Mouse (Mus musculus): Measurements from ENCODE around the gene Mtus2. TPM values are rescaled to one million over a fixed set of nuclear protein-coding genes. Genes with fewer than 3 reads are reported as not detected.

The Mtus2 gene
- total and polyA plus RNA-seq, 3 experiments = 0.03 to 0.13 TPM; not detected in 1

- Histone ChIP-seq H3K27me3 (replicated peaks) (no peaks in the 10 kb centered on the region), H3K9me3 (replicated peaks; ENCODE audit: low read length) (peaks cover 49% of the 10 kb centered on the region), H3K79me2 (replicated peaks; ENCODE audit: control insufficient read depth, extremely low read depth, insufficient read depth, poor library complexity, severe bottlenecking) (no peaks in the 10 kb centered on the region), H3K27ac (ENCODE audit: insufficient read depth, low read depth) (no peak overlapping the region), H3K4me1 (ENCODE audit: control insufficient read depth in 1 of 2, insufficient read depth in 2 of 2) (no peaks in the 10 kb centered on the region), H3K36me3 (replicated peaks in 1 of 2; ENCODE audit: control insufficient read depth in 1 of 2, insufficient read depth in 1 of 2, low read length in 1 of 2) (no peaks in the 10 kb centered on the region), H3K4me2 (ENCODE audit: insufficient read depth, low read depth, poor library complexity, severe bottlenecking) (no peak overlapping the region), H3K9ac (ENCODE audit: insufficient read depth, low read depth) (no peak overlapping the region), H3K4me3 (replicated peaks in 1 of 3; ENCODE audit: low read depth in 2 of 3, low read length in 2 of 3, poor library complexity in 1 of 3) (no peak overlapping the region)
- TF ChIP-seq ETS1 (conservative IDR thresholded peaks at IDR 0.05; ENCODE audit: low read depth, low read length) (no peak), MXI1 (IDR thresholded peaks at IDR 0.05; ENCODE audit: low read depth, low read length) (no peak), SMC3 (IDR thresholded peaks at IDR 0.05; ENCODE audit: low read depth, low read length) (no peak), EP300 (IDR thresholded peaks at IDR 0.05; ENCODE audit: low read length) (no peak), HCFC1 (IDR thresholded peaks at IDR 0.05; ENCODE audit: low read depth, low read length) (no peak), MAZ (IDR thresholded peaks at IDR 0.05; ENCODE audit: low read depth, low read length) (no peak), PAX5 (IDR thresholded peaks at IDR 0.05; ENCODE audit: low read length) (no peak), MYC (IDR thresholded peaks at IDR 0.05; ENCODE audit: low read depth, low read length) (no peak), CTCF (conservative IDR thresholded peaks at IDR 0.05 in 1 of 2, IDR thresholded peaks at IDR 0.05 in 1 of 2; ENCODE audit: low read depth in 2 of 2, low read length in 2 of 2) (no peak), ZNF384 (IDR thresholded peaks at IDR 0.05; ENCODE audit: low read depth, low read length) (no peak)
- DNase-seq (ENCODE audit: extremely low read depth) = no peak
- in situ Hi-C loops (cut with MboI; ENCODE audit: low pct_ligation_motif_present, low pct_unique_long_range_greater_than_20kb, low sequenced_read_pairs) = no loop called here
- dilution Hi-C loops (cut with MboI; ENCODE audit: extremely low pct_ligation_motif_present, extremely low pct_unique_long_range_greater_than_20kb, low sequenced_read_pairs) = no loop called here
Observed at GRCm38 (mm10) chr5:148017371-148017770, 60.3 kb downstream of the Mtus2 start.

GRCm38 (mm10) chr5:148022784-148023183 is 65.7 kb downstream of the Mtus2 start:
- no peak for DNase-seq (ENCODE audit: extremely low read depth)
- no peaks in the 10 kb centered on the region for H3K79me2 ChIP-seq (replicated peaks; ENCODE audit: control insufficient read depth, extremely low read depth, insufficient read depth, poor library complexity, severe bottlenecking)
- TF ChIP-seq RAD21 (IDR thresholded peaks at IDR 0.05; ENCODE audit: low read depth, low read length) = no peak
- no peak for TF ChIP-seq BHLHE40 (IDR thresholded peaks at IDR 0.05; ENCODE audit: low read depth, low read length)
- TF ChIP-seq GABPA (IDR thresholded peaks at IDR 0.05; ENCODE audit: insufficient replicate concordance, low read depth, low read length) = no peak
- TF ChIP-seq POLR2A (IDR thresholded peaks at IDR 0.05; ENCODE audit: low read depth, low read length) = no peak
- no peak for TF ChIP-seq ETS1 (conservative IDR thresholded peaks at IDR 0.05; ENCODE audit: low read depth, low read length)
- TF ChIP-seq MYC (IDR thresholded peaks at IDR 0.05; ENCODE audit: low read depth, low read length) = no peak
- no peak for TF ChIP-seq KAT2A (IDR thresholded peaks at IDR 0.05; ENCODE audit: insufficient replicate concordance, low read length)
- no peak for TF ChIP-seq USF1 (IDR thresholded peaks at IDR 0.05; ENCODE audit: low read depth, low read length)
- no peak for TF ChIP-seq CHD2 (IDR thresholded peaks at IDR 0.05; ENCODE audit: low read length)
- TF ChIP-seq NELFE (IDR thresholded peaks at IDR 0.05; ENCODE audit: low read depth, low read length) = no peak
- no peak for TF ChIP-seq UBTF (IDR thresholded peaks at IDR 0.05; ENCODE audit: low read depth, low read length)
- TF ChIP-seq RCOR1 (conservative IDR thresholded peaks at IDR 0.05; ENCODE audit: low read depth, low read length) = no peak
- TF ChIP-seq POLR2AphosphoS2 (IDR thresholded peaks at IDR 0.05; ENCODE audit: low read depth, low read length) = no peak
- TF ChIP-seq CHD1 (IDR thresholded peaks at IDR 0.05; ENCODE audit: low read depth, low read length) = no peak
- TF ChIP-seq ZMIZ1 (IDR thresholded peaks at IDR 0.05; ENCODE audit: low read depth, low read length) = no peak
- H3K4me2 ChIP-seq (ENCODE audit: insufficient read depth, low read depth, poor library complexity, severe bottlenecking) = no peak overlapping the region
- dilution Hi-C loops (cut with MboI; ENCODE audit: extremely low pct_ligation_motif_present, extremely low pct_unique_long_range_greater_than_20kb, low sequenced_read_pairs) = no loop called here
- no peaks in the 10 kb centered on the region for H3K36me3 ChIP-seq (replicated peaks in 1 of 2; ENCODE audit: control insufficient read depth in 1 of 2, insufficient read depth in 1 of 2, low read length in 1 of 2)
- in situ Hi-C loops (cut with MboI; ENCODE audit: low pct_ligation_motif_present, low pct_unique_long_range_greater_than_20kb, low sequenced_read_pairs) = no loop called here
- peaks cover 57% of the 10 kb centered on the region for H3K9me3 ChIP-seq (replicated peaks; ENCODE audit: low read length)
- no peak overlapping the region for H3K9ac ChIP-seq (ENCODE audit: insufficient read depth, low read depth)
- no peak overlapping the region for H3K4me3 ChIP-seq (replicated peaks in 1 of 3; ENCODE audit: low read depth in 2 of 3, low read length in 2 of 3, poor library complexity in 1 of 3)
- no peak overlapping the region for H3K27ac ChIP-seq (ENCODE audit: insufficient read depth, low read depth)
- H3K4me1 ChIP-seq (ENCODE audit: control insufficient read depth in 1 of 2, insufficient read depth in 2 of 2) = no peaks in the 10 kb centered on the region
- no peaks in the 10 kb centered on the region for H3K27me3 ChIP-seq (replicated peaks)

All from CH12.LX (cell line).